ENCODE assay signal across 9 mouse cellular contexts in genomic region chr2:13299031-13299430, GRCm38 (mm10). TPM values are rescaled to one million over a fixed set of nuclear protein-coding genes. Genes with fewer than 3 reads are reported as not detected.
DNase-seq lines count a peak whose midpoint lies in the region; ATAC-seq and TF ChIP-seq lines count a peak whose summit lies in the region.
"Had no signal": no experiment of that assay in that cellular context is flagged by ENCODE, and none has a peak within 500 bp of the region (broad histone marks: within the 10 kb centered on the region; RNA-seq: fewer than 3 reads in every experiment).

No protein-coding gene starts in this region.

- TF ChIP-seq EP300 in MEL (IDR thresholded peaks at IDR 0.05; ENCODE audit: low read depth in 1 of 2, low read length in 2 of 2): no peak

- no peak for ATAC-seq in kidney, embryonic 15.5 days (replicated peaks; ENCODE audit: low FRiP score)
- ATAC-seq in embryonic facial prominence, embryonic 14.5 days (ENCODE audit: low read depth): peak; percentile 76
- peak; percentile 37; the same call in 1 of the 2 replicates for ATAC-seq in stomach, embryonic 16.5 days (ENCODE audit: insufficient read depth, low FRiP score)
- ATAC-seq in erythroblast, adult 5-6 weeks (replicated peaks; ENCODE audit: low FRiP score, poor library complexity, severe bottlenecking): no peak

- TF ChIP-seq RAD21 in MEL (IDR thresholded peaks at IDR 0.05; ENCODE audit: low read depth, low read length): peak; percentile 50

- DNase-seq in kidney, postnatal 4 days: peak; percentile 13 to 18
- peak; percentile 7 for DNase-seq in MEL (ENCODE audit: low read depth, low spot score)
- DNase-seq in embryonic facial prominence, embryonic 14.5 days (ENCODE audit: low spot score): peak; percentile 73
- peak; percentile 52 for DNase-seq in lung, postnatal 10 days
- no peak for DNase-seq in cerebellum, adult 2 months

- H3K36me3 ChIP-seq in kidney, embryonic 15.5 days: no peaks in the 10 kb centered on the region
- peaks cover 0 to 2% of the 10 kb centered on the region in 2 experiments; a peak in 1 of 4 replicates for H3K36me3 ChIP-seq in MEL (ENCODE audit: control insufficient read depth in 1 of 2, insufficient read depth in 2 of 2, low read length in 2 of 2)
- no peaks in the 10 kb centered on the region for H3K36me3 ChIP-seq in embryonic facial prominence, embryonic 14.5 days (ENCODE audit: control insufficient read depth, insufficient read depth, low read length)
- H3K36me3 ChIP-seq in stomach, embryonic 16.5 days (ENCODE audit: control insufficient read depth, insufficient read depth, low read length): no peaks in the 10 kb centered on the region

- TF ChIP-seq POLR2A in MEL (IDR thresholded peaks at IDR 0.05; ENCODE audit: control insufficient read depth in 1 of 2, insufficient read depth in 1 of 2, low read depth in 1 of 2, low read length in 2 of 2, poor library complexity in 1 of 2): no peak
- TF ChIP-seq POLR2A in cerebellum, adult 2 months (IDR thresholded peaks at IDR 0.05; ENCODE audit: borderline replicate concordance, insufficient read depth, low read length): no peak

- H3K27ac ChIP-seq in kidney, embryonic 15.5 days: no peak overlapping the region
- no peak overlapping the region for H3K27ac ChIP-seq in MEL (ENCODE audit: control insufficient read depth, low read depth, low read length)
- H3K27ac ChIP-seq in embryonic facial prominence, embryonic 14.5 days (replicated peaks; ENCODE audit: low read depth, low read length): no peak overlapping the region
- no peak overlapping the region for H3K27ac ChIP-seq in stomach, embryonic 16.5 days (ENCODE audit: low read length)
- H3K27ac ChIP-seq in cerebellum, adult 2 months (ENCODE audit: insufficient read depth, low read length): no peak overlapping the region
- H3K27ac ChIP-seq: liver, embryonic 14.5 days had no signal

- no peaks in the 10 kb centered on the region for H3K79me2 ChIP-seq in MEL (ENCODE audit: control insufficient read depth, insufficient read depth, low read length, poor library complexity)

- no peak overlapping the region for H3K4me2 ChIP-seq in kidney, embryonic 15.5 days
- no peak overlapping the region for H3K4me2 ChIP-seq in embryonic facial prominence, embryonic 14.5 days (ENCODE audit: low read depth, low read length)
- no peak overlapping the region for H3K4me2 ChIP-seq in stomach, embryonic 16.5 days (ENCODE audit: low read depth, low read length)

- H3K9me3 ChIP-seq in kidney, embryonic 15.5 days (replicated peaks): no peaks in the 10 kb centered on the region
- H3K9me3 ChIP-seq in MEL (replicated peaks; ENCODE audit: insufficient read depth, low read length): no peaks in the 10 kb centered on the region
- H3K9me3 ChIP-seq in embryonic facial prominence, embryonic 14.5 days (ENCODE audit: control insufficient read depth, low read length): no peaks in the 10 kb centered on the region
- H3K9me3 ChIP-seq in stomach, embryonic 16.5 days (replicated peaks; ENCODE audit: control insufficient read depth, low read length): no peaks in the 10 kb centered on the region

- TF ChIP-seq CTCF in MEL (IDR thresholded peaks at IDR 0.05 in 2 of 3, conservative IDR thresholded peaks at IDR 0.05 in 1 of 3; ENCODE audit: control insufficient read depth in 1 of 3, insufficient read depth in 1 of 3, low read depth in 2 of 3, low read length in 3 of 3, poor library complexity in 1 of 3, severe bottlenecking in 1 of 3): peak in 1 of 3 experiments; percentile 35; a peak in 2 of 6 replicates
- TF ChIP-seq CTCF in cerebellum, adult 2 months (IDR thresholded peaks at IDR 0.05; ENCODE audit: borderline replicate concordance, insufficient read depth, low read depth, low read length): no peak

- H3K9ac ChIP-seq in kidney, embryonic 15.5 days: no peak overlapping the region
- no peak overlapping the region for H3K9ac ChIP-seq in MEL (ENCODE audit: control insufficient read depth, low read depth, low read length, poor library complexity, severe bottlenecking)
- no peak overlapping the region for H3K9ac ChIP-seq in embryonic facial prominence, embryonic 14.5 days (ENCODE audit: low read depth, low read length)
- H3K9ac ChIP-seq in stomach, embryonic 16.5 days (ENCODE audit: low read length): no peak overlapping the region
- H3K9ac ChIP-seq: liver, embryonic 14.5 days had no signal

- H3K4me3 ChIP-seq in kidney, embryonic 15.5 days (replicated peaks): no peak overlapping the region
- H3K4me3 ChIP-seq in MEL (ENCODE audit: control insufficient read depth in 1 of 2, insufficient read depth in 1 of 2, low read depth in 2 of 2, low read length in 2 of 2): no peak overlapping the region
- H3K4me3 ChIP-seq in embryonic facial prominence, embryonic 14.5 days (ENCODE audit: low read depth, low read length): no peak overlapping the region
- H3K4me3 ChIP-seq in stomach, embryonic 16.5 days (replicated peaks; ENCODE audit: low read length): no peak overlapping the region
- no peak overlapping the region for H3K4me3 ChIP-seq in cerebellum, adult 2 months (replicated peaks; ENCODE audit: insufficient read depth, low read depth, low read length)

- H3K27me3 ChIP-seq in kidney, embryonic 15.5 days: no peaks in the 10 kb centered on the region
- H3K27me3 ChIP-seq in MEL (ENCODE audit: control insufficient read depth in 1 of 2, insufficient read depth in 2 of 2, low read length in 2 of 2): peaks cover 0 to 2% of the 10 kb centered on the region in 2 experiments; a peak in 1 of 4 replicates
- H3K27me3 ChIP-seq in embryonic facial prominence, embryonic 14.5 days (replicated peaks; ENCODE audit: control insufficient read depth, insufficient read depth, low read length): no peaks in the 10 kb centered on the region
- no peaks in the 10 kb centered on the region for H3K27me3 ChIP-seq in stomach, embryonic 16.5 days (ENCODE audit: control insufficient read depth, insufficient read depth, low read length)
- H3K27me3 ChIP-seq in cerebellum, adult 2 months (ENCODE audit: control insufficient read depth, insufficient read depth, low read length): no peaks in the 10 kb centered on the region

- WGBS in kidney, embryonic 15.5 days: 32% methylated on average over 3 of the region's 3 CpGs
- 37% methylated on average over 3 of the region's 3 CpGs for WGBS in embryonic facial prominence, embryonic 14.5 days
- 31% methylated on average over 3 of the region's 3 CpGs for WGBS in stomach, embryonic 16.5 days
- 9% methylated on average over 3 of the region's 3 CpGs for WGBS in cerebellum, adult 2 months

- H3K4me1 ChIP-seq in kidney, embryonic 15.5 days: no peaks in the 10 kb centered on the region
- 0 out of 4 replicates have a peak, but pooled peaks cover 0 to 3% of the 10 kb centered on the region in 2 experiments for H3K4me1 ChIP-seq in MEL (ENCODE audit: control insufficient read depth in 1 of 2, insufficient read depth in 2 of 2, low read length in 2 of 2)
- H3K4me1 ChIP-seq in embryonic facial prominence, embryonic 14.5 days (ENCODE audit: control insufficient read depth, insufficient read depth, low read length): no peaks in the 10 kb centered on the region
- no peaks in the 10 kb centered on the region for H3K4me1 ChIP-seq in stomach, embryonic 16.5 days (ENCODE audit: control insufficient read depth, insufficient read depth, low read length)
- H3K4me1 ChIP-seq in cerebellum, adult 2 months (ENCODE audit: control insufficient read depth, insufficient read depth, low read length): no peaks in the 10 kb centered on the region

TF ChIP-seq in MEL, 35 proteins besides CTCF, POLR2A, EP300 and RAD21:
- TF ChIP-seq ZNF384 (IDR thresholded peaks at IDR 0.05; ENCODE audit: low read depth, low read length) (no peak), ELF1 (IDR thresholded peaks at IDR 0.05; ENCODE audit: low read depth, low read length) (no peak), SMC3 (IDR thresholded peaks at IDR 0.05; ENCODE audit: low read depth, low read length) (peak; percentile 46), TCF12 (IDR thresholded peaks at IDR 0.05; ENCODE audit: low read depth, low read length) (no peak), MXI1 (IDR thresholded peaks at IDR 0.05; ENCODE audit: low read depth, low read length) (no peak), TAL1 (IDR thresholded peaks at IDR 0.05; ENCODE audit: low read length) (no peak), KAT2A (conservative IDR thresholded peaks at IDR 0.05; ENCODE audit: low read depth, low read length) (no peak), SIN3A (IDR thresholded peaks at IDR 0.05; ENCODE audit: low read length) (no peak), POLR2AphosphoS2 (IDR thresholded peaks at IDR 0.05; ENCODE audit: low read length) (no peak), MAX (IDR thresholded peaks at IDR 0.05; ENCODE audit: low read length) (no peak), ZKSCAN1 (IDR thresholded peaks at IDR 0.05; ENCODE audit: low read depth, low read length) (no peak), MYB (IDR thresholded peaks at IDR 0.05; ENCODE audit: low read depth, low read length) (no peak), ZC3H11A (IDR thresholded peaks at IDR 0.05; ENCODE audit: low read depth, low read length) (peak; percentile 31; the same call in 1 of the 2 replicates)

RNA-seq across cellular contexts. Expression of gene Rsu1, which starts 27.8 kb away (rescaled TPM):
- 131 and 140 TPM in 2 replicates for polyA plus RNA-seq in kidney, embryonic 15.5 days (2015; fragmentation: Nextera tagmentation; extraction: Ambion mirVana)
- 52.4 and 58.1 TPM in 2 replicates for total RNA-seq in MEL (2012; rRNA removed)
- 10 to 100 TPM in 1 of 2 experiments, not detected in 1; 81.9 TPM for polyA plus RNA-seq in MEL (2012; ENCODE audit: insufficient read depth in 1 of 2, insufficient read length in 2 of 2, low read depth in 1 of 2, low replicate concordance in 2 of 2, missing spikeins in 1 of 2)
- polyA plus RNA-seq in embryonic facial prominence, embryonic 14.5 days (2014; fragmentation: Nextera tagmentation; extraction: Ambion mirVana): 139 and 140 TPM in 2 replicates
- polyA plus RNA-seq in stomach, embryonic 16.5 days (2015; fragmentation: Nextera tagmentation; extraction: Ambion mirVana): 167 and 177 TPM in 2 replicates
- total RNA-seq in erythroblast, adult 5-6 weeks (2015; ENCODE audit: low replicate concordance): 38.4 and 38.5 TPM in 2 replicates
- 24.4 and 49.3 TPM in 2 replicates for total RNA-seq in erythroblast, adult 5-6 weeks (2017; ENCODE audit: low replicate concordance)
- 34.3 and 41.3 TPM in 2 replicates for polyA plus RNA-seq in cerebellum, adult 2 months (2012; rRNA removed)

Comparison
In these comparisons a context has a peak if more than half of its experiments do, and no peak if none do; other contexts are left out.
1. DNase-seq: peak in kidney, postnatal 4 days (2 of 2), MEL (single experiment), embryonic facial prominence, embryonic 14.5 days (single experiment) and lung, postnatal 10 days (single experiment); none in cerebellum, adult 2 months (0 of 2).
2. ATAC-seq: peak in embryonic facial prominence, embryonic 14.5 days (single experiment) and stomach, embryonic 16.5 days (single experiment); none in kidney, embryonic 15.5 days (single experiment) and erythroblast, adult 5-6 weeks (single experiment).